Mouse (Mus musculus) spleen, postnatal 14 days (tissue): ENCODE results near the gene Gm9945.

Source experiments
- DNase-seq, 2 experiments: peaks; one replicate each; pipeline ENCODE4 v3.0.0; 2021 to 2022; ENCODE audit warnings: low spot score in 2 of 2

Gene Gm9945

DNA sequence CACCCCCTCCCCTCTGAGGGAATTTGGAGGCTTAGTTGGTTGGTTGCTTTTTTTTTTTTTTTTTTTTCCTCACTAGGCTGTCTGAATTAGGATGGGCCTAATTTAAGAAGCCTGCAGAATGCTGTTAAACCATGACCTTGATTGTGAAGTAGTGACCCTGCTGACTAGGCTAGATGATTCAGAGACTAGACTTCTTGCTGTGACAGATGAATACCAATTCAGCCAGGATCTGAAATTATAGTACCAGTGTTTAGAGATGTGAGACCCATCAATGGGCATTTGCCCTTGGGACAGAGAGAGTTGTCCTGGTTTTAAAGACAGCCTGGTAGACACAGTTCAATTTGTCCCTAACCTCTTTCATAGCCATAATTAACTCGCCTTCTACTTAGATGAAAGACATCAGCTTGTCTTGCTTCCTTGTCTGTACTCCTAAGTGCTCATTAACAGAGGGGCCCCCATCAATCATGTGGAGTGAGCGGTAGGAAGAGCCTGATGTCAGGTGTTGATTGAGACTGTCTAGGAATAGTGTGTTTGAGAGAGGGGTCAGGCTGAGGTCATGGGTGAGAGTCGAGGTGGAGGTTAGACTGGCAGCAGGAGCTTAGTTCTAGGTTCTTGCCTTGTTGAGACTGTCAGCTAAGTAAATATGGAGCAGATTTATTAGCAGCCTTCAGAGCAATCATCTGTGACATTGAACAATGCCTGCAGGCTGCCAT, 13.4 kb downstream of the Gm9945 start:
- no peak for DNase-seq

DNA sequence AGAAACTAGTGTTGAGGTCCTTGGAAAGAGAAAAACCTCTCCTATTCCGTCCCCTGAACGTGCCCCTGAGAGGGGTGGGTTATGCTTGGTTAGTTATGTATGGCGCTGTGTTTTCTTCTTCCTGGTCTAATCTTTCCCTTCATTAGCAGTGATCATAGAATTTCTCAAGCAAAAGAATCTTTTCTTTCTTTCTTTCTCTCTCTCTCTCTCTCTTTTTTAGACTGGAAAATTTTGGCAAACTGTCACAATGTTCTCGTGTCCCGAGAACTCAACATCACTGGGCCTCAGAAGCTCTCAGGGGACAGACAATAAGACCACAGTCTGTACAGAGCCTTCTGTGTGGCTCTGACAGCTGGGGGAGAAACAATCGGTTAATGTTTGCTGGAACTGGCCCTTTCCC, 15.5 kb downstream of the Gm9945 start:
- no peak for DNase-seq

DNA sequence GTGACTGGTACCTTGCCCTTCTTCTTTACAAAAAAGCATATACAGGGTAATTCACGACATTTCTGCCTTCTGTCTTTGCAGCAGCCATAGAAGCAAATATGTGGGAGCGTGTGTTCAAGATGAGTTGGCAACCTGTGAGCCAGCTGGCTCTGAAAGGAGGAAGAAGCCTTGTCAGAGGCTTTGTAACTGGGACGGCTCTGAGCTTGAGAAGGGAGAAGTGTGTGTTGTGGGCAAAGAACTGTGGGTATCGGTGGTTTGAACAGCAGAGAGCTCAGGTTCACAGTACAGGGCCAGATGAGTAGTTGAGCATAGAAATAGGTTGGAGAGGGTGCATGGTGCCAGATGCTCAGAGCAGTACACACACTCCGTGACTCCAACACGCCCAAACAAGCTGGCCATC, 17.0 kb downstream of the Gm9945 start:
- DNase-seq, result no peak

DNA sequence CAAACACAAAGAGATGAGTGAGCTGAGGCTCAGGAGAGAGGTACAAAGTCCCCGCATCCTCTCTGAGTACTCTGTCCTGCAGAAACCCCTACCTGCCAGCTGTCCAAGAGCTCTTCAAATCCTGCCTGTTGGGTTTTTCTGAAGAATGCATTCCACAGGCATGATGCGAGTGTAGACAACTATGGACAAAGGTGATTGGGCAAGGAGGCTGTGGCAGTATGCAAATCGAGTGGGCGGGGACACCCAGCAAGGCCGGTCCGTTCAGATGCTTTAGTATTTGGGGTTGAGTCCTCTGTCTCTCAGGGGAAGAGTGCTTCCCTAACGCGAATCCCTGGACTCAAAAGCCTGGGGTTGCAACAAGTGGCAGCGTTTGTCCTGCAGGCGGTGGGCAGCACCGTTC, 20.6 kb downstream of the Gm9945 start:
- DNase-seq, result no peak

DNA sequence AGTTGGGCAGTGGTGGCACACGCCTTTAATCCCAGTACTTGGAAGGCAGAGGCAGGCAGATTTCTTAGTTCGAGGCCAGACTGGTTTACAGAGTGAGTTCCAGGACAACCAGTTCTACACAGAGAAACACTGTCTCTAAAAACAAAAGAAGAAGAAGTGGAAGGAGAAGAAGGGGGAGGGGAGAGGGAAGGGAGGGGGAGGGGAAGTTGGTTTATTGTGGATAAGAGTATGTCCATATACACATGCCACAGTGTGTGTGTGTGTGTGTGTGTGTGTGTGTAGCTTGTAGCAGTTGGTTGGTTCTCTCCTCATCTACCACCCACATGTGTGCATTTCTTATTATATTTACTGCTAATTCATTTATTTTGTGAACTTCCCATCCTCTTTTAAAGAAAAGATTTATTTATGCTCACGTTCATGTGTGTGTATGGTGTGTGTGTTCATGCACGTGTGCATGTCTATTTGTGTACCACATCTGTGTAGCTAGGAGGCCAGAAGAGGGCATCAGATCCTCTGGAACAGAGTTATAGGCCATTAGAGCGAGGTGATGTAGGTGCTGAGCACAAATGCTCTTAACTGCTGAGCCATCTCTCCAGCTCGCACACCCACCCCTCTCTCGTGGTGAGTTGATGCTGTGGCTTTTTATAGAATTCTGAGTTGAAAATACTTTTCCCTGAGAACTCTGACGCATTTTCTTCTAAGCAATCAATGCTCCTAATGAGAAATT, 22.2 kb downstream of the Gm9945 start:
- DNase-seq, result no peak

DNA sequence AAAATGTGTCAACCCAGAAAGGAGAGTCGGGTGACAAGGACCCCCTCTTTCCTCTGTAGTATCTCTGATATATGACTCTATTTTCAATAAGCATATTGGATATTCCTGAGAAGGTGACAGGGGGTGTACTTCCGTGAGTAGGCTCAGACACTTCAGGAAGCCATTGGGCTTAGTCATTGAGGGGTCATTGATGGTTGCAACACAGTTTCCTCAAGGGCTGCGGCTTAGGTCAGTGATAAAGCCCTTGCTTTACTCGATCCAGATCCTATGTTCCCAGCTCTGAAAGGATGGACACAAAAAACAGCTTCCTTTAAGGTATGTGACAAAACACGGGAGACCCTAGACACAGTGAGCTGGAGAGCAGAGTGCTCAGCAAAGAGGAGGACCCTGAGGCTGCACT, 23.8 kb downstream of the Gm9945 start:
- DNase-seq, result no peak

DNA sequence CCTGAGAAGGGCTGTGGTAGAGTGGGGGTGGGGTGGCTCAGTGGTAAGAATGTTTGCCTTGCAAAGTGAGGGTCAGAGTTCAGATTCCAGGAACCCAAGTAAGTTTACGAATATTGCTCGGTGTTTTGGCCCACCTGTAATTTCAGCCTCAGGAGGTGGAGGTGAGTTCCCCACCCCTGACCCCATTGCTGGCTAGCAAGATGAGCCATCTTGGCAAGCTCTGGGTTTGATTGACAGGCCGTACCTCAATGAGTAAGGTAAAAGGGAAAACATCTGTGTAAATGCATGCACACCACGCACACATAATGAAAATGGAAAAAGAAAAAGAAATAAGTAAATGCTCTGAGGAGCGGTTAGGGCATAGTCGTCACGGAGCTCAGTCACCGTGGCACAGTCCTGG, 24.4 kb downstream of the Gm9945 start:
- DNase-seq, result no peak

DNA sequence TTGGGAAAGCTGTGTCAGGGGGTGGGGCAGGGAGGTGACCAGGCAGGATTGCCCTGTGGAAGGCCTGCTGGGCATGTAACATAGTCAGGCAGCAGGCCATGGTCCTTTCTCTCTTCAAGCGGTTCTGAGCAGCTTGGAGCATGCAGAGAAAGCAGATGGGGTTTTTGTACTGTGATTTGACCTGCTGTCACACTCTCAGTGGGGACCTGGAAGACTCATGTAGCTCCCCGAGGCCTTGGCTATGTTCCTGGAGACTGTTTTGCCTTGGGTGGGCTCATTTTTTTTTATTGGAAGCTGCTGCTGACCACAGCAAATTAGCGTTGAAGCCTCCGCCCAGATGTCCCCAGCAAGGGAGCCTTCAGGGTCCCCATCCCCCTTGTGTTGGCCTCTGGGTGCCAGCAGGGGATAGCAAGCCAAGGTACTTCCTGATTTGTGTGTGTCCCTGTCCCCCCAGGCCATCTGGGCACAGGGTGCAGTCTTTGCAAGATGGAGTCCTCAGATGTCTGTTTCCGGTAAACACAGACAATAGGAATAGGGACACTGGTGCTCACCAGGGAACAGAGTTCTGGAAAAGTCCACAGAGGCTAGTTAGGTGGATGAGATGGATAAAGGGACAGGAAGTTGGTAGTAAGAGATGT, 25.2 kb downstream of the Gm9945 start:
- DNase-seq, result no peak

DNA sequence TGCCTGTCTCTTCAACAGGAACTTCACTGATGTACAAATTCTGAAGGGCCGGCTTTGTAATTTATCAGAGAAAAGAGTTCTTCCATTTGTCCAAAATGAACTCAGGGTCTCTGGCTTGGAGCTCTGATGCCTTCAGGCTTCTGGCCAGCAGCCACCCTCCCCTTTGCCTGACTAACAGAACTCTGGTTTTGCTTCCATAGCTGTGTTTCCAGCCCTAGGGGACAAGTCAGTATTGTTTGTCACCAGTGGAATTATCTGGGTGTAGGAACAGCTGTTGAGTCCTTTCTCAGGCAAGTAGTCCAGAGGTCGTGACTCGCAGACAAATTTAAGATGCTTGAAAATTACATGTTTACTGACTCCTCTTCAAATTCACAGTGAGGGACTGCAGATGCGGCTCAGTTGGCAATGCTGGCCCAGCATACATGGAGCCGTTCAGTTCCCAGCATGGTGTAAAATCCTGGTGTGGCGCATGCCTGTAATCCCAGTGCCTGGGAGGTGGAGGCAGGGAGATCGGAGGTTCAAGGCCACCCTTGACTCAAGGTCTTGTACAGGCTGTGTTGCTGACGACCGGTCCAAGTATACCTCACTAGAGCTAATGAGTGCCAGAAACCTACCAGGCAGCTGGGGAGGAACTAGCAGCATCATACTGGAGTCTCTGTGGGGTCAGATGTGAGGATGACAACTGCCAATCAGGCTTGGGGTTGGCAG, 27.3 kb downstream of the Gm9945 start:
- no peak for DNase-seq

DNA sequence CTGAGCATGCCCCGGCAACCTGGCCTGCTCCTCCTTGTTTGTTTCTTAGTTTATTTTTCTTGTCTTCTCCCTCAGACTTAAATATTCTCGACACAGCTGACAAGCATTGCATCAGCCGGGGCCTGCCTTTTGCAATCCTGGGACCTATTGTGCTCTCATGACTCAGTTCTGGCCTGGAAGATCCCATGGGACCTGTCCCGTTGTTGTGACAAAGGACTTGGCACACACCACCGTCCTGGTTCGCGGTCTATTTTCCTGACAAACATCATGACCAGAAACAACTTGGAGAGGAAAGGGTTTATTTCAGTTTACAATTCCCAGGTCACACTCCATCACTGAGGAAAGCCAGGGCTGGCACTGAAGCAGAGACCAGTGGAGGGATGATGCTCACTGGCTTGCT, 28.2 kb downstream of the Gm9945 start:
- no peak for DNase-seq

DNA sequence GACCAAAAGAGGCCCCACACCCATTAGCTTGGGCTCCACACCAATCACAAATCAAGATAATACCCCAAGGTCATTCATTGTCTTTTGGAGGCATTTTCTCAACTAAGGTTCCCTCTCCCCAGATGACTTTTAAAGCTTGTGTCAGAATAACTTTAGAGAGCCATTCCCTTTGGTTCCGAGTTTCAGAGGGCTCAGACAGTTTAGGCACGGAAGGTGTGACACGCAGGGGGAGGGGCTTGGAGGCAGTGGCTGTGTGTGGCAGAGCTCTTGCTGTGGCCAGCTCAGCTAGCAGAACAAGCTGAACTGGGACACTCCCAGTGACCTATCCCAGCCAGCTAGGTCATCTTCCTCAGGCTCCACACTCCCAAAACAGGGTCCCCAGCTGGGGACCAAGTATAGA, 28.6 kb downstream of the Gm9945 start:
- no peak for DNase-seq

DNA sequence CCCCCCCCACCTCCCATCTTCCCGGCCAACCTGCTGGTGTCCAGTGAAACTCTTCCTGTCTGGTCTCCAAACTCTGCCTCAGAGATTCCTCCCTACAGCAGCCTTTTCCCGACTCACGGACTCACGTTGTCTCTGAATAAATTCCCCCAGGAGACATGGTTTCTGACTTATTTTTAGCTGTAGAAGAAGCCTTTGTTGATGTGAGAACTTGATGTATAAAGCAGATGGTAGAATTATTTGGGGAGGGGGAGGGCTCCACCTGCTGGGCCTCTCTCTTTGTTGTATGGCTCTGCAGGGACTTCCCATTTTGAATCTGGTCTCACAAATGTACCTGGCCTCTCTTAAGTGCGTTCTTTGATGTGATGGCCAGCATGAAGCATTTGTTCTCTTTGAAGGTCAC, 30.4 kb downstream of the Gm9945 start:
- DNase-seq, result no peak

DNA sequence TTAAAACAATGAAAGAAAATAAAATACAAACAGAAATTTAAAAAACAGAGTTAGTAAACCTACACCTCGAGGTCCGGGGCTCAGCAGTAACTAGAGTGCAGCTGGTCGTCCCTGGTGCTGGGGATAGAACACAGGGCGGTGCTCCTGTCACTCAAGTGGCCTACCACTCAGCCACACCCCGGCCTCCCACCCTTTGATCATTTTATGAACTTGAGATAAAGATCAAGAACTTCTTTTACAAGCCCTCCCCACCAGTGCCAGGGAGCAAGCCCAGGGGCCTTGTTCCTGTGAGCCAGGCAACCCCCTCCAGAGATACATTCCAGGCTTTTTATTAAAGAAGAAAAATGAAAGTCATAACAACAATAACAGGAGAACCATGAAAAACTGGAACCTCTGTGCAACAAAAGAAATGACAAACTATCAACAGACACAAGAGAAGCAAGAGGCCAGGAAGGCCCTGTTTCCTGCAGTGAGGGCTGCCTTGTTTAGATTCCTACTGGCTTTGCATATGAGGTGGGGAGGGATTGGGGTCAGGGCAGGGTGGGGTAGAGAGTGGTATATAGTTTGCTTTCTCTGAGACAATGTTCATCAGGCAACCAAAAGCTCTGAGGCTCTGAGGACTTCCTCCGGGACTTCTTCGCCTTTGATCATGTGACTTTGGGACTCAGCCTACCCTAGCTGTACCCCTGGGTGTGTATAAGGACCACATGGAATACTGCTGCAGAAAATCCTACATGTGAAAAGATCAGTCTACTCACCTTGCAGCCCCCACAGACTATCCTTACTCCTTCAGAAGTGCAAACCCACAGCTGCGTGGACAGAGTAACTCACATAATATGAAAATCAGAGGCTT, 37.0 kb downstream of the Gm9945 start:
- no peak for DNase-seq

DNA sequence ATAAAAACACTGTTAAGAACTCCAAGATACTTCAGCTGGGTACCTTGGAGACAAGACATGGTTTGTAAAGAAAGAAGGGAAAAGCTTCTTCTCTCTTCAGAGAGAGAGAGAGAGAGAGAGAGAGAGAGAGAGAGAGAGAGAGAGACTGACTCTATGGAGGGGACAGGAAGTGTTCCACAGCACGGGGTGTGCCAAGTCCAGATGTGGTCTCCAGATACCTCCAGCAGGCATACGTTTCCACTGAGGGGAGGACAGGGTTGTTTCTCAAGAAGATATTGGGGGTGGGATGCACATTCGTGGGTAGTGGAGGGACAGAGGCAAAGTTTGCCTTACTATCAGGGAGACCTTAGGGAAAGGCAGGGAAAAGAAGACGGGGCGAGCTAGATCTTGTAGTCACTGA, 38.8 kb downstream of the Gm9945 start:
- peak in 1 of 2 experiments; percentile 26 for DNase-seq

DNA sequence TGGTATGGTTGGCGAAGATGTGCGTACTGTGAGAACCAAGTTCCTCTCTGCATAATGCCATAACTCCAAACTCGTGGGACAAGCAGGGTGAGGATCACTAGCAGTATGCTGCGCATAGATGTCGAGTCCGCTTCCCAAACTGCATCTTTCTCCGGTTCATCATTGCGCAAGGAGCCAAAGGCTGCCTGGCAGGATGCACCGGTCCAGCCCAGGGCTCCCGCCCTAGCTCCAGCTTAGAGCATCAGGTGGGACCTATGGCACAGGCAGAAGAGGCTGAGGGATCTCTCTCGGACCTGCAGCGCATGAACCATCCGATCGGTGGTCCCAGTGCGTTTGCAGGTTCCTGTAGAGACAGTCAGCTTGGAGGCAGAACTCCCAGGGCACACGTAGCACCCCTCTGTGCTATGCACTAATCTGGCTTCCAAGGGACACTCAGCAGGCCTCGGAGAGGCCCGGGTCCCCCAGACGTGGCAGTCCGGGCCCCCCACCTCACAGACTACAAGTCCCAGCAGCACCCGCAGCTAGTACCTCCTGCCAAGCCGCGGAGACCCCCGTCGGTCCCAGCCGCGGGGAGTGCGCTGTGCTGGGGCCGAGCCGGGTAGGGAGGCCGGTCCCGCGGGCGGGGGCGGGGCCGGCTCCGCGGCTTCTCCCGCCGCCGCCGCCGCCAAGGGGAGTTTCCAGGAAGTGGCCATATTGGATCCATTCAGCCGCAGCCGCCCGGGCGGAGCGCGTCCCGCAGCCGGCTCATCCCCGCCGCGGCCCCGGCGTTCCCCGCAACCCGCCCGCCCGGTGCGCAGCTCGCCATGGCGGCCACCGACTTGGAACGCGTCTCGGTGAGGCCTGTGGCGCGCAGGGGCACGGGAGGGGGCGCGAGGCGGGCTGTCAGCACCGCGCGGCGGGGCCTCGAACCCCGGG, 39.5 kb downstream of the Gm9945 start, which contains the start of gene Sept8:
TSS of gene Sept8 (plus strand) at position 51 of the 915 bp plus-strand sequence.
- DNase-seq, result peak; percentile 42 to 46

DNA sequence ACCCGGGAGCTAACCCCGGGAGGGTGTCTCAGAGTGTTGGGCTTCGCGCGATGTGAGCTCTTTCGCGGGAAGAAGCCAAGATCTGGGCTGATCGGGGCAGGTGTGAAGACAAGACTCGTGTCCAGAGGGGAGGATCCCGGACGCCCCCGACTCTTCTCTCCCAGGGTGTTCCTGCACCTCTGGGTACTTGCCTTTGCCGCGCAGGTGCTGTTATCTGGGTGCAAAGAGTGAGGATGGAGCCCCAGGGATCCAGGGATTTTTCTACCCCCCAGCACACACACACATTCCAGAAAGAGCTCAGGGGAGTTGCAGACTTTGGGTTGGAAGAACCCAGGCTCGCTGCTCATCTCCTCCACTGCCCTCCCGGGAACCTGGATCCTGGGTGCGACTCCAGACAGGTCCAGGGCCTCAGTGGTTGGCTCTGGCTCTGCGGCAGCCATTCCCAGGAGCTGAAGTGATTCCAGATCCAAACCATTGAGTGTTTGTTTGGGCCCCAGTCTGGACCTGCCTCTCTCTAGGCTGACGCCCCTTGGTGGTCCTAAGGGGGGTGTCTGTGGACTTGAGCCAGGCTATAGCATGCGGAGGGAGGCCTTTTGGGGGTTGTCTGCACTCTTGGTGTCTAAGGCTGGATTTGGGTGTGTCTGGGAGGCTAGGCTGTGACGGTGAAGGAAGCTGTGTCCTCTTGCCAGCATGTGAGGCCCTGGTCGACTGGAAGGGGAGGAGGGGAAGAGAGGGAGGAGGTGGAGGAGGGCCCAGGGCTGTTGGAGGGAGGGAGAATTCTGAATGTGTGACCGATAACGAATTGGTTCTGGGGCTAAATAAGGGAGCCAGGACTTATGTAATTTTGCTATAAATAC, 40.4 kb downstream of the Gm9945 start:
- DNase-seq, result peak; percentile 34 to 38

DNA sequence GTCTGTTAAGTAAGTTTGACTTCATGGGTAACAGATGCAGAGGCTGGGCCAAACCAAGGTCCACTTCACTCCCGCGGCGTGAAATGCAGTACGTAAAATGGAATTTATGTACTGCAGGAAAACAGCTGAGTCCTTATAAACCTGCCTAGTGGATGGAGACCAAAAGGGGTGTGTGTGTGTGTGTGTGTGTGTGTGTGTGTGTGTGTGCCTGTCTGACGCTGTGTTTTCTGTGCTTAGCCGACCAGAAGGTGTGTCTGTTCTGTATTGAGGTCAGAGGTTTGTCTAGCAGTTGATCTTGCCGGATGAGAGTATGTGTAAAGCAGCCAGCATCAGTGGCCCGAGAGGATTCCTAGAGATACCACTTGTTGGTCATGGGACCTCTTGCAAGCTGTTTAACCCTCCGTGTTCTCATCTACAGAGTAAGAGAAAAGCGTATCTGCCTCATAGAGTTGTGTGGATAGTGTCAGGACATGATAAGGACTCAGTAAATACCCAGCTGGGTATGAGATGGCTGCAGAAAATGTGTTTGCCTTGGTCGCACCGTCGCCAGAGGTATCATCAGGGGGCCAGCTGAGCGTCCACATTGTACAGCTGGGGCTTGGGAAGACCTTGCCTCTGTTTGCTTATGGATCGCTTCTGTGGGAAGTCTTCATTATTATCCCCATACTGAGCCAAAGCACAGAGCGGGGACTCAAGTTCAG, 41.3 kb downstream of the Gm9945 start:
- DNase-seq, result no peak

DNA sequence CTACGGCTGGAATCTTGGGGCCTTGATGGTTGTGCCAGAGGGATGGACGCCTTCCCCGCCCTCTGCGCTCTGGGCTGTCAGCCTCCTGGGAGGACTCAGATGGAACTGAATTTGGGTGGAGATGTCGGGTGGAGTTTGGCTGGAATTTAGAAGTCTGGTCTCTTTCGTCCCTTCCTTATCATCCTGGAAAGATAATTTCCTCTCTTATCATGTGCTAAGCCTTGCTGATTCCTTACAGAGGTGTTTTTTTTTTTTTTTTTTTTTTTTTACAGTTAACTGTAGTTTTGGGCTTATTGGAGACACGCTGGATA, 41.8 kb downstream of the Gm9945 start:
- no peak for DNase-seq

DNA sequence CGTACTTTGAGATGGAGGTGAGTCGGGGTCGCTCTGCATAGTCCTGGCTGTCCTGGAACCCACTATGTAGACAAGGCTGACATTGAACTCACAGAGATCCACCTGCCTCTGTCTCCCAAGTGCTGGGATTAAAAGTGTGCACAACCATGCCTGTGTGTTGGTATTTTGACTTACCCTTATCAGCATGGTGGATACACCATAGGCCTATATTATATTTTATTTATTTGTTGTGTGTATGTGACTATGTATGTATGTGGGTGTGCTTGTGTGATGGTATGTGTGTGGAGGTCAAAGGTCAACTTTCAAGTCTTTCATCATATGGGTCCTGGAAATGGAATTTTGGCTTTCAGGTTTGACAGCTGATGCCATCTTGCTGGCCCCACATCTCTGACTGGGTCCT, 42.4 kb downstream of the Gm9945 start:
- no peak for DNase-seq
